Mouse (Mus musculus): ENCODE measurements around the gene Trak1.

The Trak1 gene

DNA sequence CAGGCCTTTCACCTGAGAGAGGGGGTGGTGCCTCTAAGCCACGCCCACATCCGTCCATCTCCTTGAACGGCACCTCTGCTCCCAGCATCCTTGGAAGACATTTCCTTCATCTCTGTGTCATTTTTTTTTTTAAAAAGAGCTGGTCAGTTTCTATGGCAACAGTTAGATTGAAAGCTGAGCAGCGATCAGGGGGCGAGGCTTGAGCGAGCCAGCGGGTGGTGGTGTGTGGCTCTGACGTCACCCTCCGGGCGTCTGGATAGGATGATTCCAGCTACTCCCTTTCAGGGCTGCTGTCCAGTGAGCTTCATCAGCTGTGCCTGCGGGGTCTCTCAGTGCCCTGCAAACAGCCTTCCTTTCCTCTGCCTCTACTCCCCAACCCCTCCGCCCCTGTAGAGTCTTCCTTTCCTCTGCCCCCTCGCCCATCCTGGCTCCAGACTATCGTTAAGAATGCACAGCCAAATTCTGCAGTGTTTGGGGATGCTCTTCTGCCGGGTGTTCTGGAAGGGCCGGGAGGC lies 105.9 kb downstream of the Trak1 start:
- peak; percentile 94 for DNase-seq

DNA sequence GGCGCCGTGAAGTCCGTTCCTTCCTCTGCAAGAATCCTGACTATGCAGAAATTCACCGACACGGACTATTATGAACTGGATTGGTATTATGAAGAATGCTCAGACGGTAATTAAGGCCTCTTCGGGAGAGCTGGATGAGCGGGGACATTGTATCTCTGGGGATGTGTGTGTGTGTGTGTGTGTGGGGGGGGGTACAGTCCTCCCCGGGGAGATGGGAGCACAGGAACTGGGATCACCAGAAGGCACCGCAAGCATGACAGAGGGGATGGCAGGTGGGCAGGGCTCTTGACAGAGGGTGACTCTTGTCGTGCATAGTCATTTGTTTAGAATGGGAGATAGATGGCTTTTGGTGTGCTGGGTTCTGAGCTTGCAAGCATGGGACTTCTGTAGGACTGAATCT lies 106.4 kb downstream of the Trak1 start:
- DNase-seq, result peak; percentile 61

DNA sequence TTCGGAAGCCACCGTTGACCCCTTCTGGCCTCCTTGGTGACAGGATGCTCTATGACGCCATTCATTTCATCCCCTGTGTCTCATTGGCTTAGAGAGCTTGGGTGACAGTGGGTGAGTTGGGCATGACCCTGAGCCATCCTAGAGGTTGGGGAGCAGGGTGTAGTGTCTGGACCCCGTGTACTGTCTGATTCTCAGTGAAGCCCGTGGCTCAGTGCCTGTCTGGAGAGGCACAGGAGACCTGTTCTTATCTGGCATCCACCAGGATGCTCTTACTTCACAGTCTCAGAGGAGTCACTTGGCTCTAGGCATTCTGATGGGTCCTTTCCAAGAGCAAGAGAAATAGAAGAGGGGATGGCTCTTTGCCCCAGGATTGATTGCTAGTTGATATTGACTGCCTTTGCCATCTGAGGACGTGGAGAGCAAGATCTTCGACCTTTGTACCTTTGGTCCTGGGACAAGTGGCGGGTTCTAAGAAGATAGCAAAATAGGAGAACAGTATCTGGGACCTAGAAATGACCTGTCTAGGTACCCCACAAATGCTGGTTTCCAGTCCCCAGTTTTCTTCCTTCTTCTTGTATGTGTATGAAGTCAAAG lies 107.9 kb downstream of the Trak1 start:
- no peak for DNase-seq

DNA sequence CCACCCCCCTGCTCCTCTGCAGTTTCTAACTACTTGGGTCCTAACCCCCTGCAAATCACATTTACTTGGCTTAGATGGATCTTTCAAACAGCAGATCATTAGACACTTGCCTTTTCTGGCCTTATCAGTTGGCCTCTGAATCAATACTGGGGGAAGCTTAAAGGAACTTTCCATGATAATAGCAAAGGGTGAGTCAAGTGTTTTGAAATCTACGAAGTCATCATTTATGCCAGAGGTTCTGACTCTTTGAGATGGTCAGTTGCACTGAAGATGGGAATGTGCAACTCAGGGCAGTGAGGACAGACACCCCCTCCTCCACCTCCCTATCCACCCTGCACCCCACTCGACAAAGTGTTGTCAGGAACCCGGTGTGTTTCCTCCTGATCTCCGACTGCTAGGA lies 108.5 kb downstream of the Trak1 start:
- no peak for DNase-seq

DNA sequence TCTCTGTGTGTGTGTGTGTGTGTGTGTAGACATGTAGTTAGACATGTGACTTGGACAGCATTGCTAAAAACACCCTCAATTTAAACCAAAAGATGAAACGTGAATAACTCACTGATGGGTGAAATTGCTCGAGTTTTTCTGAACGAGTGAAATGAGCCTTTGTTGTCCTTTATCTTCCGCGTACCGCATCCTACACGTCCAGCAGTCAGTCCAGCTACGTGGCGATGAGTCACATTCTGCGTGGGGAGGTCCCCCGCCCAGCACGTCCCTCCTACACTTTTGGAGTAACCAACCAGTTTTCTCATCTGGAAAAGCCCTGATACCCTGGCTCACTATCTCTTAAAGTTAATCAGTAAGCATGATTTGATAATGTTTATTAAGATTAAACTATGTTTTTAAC lies 116.9 kb downstream of the Trak1 start:
- peak; percentile 41 for DNase-seq

DNA sequence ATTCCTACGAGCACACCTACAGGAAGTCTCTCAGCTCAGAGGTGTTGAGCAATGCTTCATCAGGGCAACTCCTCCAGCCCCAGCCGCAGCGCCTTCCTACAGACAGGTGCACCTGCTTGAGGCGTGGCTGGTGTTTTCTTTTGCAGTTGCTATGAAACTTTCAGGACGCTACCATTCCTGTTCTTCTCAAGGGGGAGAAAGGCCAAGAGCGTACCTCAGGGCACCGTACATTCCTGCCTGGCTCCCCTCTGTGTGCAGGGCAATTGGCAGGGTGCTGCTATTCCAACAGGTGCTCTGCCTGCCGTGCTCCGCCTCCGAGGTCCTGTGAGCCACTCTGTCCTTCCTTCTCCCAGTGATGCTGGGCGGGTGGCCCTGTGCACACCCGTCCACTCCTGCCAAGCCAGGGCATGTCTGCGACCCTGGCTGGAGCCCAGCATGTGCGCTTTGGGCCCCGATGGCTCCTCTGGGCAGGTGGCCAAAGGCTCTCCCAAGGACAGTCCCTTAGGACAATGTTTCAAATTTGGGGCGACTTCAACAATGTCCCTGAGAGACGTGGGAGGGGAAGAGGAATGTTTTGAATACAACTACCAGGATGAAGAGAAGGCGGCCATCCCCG lies 118.4 kb downstream of the Trak1 start:
- no peak for DNase-seq

DNA sequence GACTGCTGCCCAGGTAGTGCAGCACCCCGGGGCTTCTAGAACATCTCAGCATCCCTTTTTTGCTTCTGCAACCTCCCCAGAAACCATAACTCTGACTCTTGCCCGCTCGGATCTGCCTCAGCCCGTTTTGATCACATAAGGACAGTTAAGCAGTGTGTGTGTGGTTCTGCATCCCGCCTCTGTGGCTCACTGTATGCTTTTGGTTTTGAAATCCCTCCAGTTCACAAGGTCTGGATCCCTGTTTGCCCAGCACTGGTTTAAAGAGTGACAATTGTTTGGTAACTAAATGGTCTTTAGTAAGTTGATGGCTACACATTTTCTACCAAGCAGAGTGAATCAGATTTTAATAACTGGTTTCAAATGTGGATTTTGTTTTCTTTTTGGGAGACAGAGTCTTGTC lies 119.2 kb downstream of the Trak1 start:
- no peak for DNase-seq

DNA sequence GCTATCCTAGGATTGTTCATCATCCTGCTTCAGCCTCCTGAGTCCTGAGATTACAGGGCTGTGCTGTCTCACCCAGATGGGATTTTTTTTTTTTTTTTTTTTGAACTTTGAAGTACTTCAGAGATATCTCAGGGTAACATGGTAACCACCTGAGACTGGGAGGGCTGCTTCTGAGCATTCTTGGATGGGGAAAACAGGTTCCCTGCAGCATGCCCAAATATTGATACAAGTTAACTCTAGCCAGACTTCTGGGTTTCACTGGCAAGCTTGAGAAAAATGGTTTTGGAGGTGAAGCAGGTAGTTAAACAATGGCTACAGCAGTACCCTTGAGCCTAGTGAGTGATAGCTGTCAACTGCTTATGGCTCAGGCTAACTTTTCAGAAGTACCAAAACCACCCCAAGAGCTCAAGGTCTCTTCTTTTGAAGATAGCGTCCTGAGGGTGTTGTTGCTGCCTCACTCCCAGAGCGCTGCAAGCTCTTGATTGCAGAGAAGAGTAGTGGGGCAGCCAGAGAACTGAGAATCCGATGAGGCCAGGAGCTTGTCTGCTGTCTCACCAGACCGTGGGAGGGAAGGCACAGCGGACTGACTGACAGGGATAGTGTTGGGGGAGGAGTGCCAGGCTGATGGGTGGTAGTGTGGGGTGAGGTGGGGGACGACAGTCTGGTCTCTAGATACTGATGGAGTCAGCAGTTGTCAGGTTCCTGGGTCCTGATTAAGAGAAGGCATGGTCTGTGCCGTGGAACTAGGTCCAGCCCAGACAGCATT lies 119.8 kb downstream of the Trak1 start:
- DNase-seq, result peak; percentile 39

DNA sequence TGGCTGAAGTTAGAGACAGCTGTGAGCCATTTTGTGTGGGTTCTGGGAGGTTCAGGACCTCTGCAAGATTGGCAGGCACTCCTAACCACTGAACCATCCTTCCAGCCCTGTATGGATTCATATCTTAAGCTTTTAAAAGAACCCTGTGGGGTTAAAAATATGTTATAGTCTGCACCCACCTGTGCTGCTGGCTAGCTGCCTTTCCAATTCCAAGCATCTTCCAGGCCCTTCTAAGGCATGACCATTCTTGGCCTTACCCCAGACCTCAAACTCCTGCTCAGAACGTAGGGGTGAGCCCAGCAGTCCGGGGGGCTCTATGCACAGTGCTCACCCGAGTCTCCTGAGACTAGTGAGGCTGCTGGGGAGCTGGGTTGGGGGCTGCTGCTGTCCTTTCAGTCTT lies 121.7 kb downstream of the Trak1 start:
- no peak for DNase-seq

DNA sequence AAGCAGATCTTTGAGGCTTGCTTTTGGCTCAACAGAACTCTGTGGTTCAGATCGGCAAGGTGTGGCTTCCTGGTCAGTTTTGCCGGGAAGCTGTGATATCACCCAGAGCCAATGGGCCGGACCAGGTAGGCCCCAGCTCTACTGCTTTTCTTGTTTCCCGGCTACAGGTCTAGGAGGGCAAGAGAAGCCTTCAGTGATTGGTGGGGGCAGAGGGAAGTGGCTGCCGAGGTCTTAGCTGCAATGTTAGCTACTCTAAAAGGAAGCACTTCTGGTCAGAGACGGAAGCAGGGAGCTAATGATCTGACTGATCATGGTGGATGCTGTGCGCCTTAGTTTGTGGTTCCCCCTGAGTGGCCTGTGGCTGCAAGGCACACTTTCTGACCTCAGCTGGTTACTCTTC lies 122.3 kb downstream of the Trak1 start:
- DNase-seq, result no peak

DNA sequence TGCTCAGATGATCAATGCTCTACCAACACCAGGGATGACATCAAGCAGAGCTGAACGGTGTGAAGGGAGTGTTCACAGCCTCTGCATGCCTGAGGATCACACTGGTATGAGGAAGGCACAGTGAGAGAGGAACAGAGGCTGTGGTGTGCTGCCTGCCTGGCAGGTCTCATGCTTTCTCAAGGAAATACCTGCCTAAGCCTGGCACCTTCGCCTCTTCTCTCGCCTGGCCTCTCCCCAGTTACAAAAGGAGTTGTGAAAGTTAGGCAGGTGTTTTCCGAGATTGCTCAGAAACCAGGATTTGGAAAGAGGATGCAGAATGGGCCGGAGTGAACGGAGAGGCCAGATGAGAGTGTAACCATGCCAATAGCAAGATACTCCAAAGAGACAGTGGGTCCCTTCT lies 123.5 kb downstream of the Trak1 start:
- DNase-seq, result no peak

DNA sequence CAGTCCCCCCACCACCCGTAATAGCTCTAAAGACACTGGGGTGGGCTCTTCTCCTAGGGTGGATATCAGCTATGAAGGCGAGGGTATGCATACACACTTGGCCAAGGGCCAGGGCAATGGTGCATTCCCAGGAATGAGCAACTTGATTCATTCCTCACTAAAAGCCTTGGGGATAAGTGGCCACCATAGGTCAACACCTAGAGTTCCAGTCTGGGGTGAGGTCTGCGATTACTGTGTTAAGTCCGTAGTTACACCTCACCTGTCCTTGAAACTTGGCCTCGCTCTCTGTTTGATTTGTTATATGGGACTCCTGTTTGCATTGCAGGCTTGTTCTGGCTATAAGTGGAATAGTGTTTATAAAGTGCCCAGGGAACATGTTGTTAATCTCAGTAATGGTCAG lies 125.1 kb downstream of the Trak1 start:
- no peak for DNase-seq

DNA sequence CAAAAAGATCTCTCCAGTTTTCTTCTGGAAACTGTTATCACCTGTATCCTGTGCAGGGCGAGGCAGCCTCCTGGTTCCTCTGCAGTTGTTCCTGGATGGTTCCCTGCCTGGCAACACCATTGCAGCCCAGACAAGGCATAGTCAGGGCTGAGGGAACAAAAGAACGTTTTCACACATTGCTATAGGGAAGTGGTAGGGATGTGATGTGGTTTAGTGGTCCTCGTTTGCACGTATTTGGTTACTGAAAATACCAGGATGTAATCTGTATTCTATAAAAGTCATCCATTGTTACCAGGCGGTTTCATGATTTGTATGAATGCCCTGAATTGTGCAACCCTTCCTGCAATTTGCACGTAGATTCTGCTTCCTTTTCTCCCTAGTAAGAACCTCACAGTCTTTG lies 126.3 kb downstream of the Trak1 start:
- DNase-seq, result no peak

DNA sequence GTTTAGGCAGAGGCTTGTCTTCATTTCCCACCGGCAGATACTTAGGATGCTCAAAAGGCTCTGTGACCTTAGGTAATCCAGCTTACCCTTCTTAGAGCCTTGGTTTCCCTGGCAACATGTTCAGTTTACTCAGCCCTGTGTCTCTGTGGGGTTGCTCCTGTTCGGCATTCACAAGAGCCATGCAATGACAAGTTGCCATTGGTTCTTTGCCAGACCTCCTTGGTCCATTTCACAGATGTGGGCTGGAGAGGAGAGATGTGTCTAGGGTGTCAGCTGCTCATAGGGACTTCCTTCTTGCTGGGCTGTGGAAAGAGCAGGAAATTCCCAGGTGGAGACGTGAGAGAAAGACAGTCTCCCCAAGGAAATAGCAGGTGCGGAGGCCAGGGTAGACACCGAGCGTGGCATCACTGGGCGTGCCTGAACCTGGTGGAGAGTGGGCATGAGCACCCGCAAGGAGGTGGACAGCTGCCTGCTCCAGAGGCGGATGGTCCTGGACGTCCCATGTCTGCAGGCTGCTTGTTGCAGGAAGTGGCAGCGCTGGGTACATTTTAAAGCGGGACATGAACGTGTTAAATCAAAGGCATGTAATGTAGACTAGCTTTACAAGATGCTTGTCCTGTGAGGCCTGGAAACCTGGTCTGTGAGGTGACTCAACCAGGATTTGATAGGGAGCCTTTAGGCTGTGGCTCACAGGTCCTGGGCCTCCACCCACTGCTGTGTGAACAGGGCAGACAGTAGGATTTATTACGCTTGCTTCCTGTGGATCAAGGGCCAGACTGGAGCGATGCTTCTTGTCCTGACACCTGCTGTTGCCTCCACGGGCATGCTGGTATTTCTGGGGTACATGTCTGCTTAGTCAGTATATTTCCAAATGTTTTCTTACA lies 127.2 kb downstream of the Trak1 start:
- DNase-seq, result no peak

DNA sequence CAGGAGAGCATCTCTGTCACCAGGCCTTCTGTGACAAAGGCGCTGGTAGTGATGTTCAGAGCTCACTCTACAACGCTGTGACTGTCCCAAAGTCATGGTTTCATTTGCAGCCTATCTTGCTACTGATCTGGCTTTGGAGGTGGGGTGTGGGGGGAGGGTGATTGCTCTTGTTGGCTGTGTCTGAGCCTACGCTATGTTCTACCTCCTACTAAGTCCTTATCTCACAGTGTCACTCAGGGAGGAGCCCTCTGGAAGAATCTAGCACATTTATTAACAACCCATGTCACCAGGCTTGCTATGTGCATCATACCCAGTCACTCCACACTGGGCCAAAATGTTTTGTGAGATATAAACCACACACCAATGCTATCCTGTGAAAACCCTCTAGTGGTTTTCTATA lies 129.1 kb downstream of the Trak1 start:
- DNase-seq, result no peak

DNA sequence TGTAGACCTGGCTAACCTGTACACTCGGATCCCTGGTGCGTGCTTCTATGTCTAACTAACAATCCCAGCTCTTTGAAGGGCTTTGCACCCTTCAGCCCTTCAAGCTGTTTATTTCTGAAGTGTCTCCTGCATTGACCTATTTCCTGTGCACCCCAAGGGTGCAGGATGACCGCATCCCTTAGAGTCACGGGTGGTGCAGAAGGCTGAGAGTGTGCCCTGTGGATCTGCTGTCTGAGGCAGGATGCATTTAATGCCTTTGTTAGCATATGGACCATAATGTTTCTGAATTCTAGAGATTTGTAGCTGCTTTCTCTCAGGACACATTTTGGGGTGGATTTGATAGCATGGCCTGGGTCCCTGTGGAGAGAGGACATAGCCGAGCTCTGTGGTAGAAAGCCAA lies 129.6 kb downstream of the Trak1 start:
- DNase-seq, result no peak

DNA sequence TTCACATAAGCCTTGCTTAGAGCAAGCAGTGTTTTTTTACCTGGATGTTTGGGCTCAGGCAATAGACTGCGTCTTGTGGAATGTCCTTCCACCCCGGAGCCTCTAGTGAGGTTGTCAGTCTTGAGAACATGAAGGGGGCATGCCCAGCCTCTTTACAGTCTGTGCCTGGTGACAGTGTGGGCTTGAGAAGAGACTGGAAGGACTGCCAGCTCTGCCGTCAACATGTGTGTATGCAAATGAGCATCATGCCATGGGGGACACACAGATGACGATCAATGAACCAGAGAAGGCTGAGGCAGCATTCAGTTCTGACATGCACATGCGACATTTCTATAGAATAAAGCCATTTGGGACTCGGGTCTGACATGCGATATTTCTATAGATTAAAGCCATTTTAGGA lies 132.3 kb downstream of the Trak1 start:
- DNase-seq, result peak; percentile 45

DNA sequence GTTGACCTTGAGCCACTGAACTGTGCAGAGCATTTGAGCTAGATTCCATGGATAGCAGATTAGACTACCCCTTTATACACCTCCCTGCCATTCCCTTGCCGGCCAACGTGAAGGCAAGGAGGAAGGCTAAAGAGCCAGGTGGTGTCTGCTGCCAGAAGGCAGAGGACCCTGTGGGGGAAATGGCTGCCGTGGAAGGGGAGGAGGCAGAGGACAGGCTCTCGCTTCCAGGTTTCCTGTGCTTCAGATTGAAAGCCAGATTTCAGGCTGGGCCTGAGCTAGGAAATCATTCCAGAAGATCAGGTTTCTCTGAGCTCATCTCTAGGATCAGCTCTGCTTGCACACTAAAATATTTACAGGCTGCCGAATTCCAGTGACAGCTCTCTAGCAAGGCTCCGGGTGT lies 133.1 kb downstream of the Trak1 start:
- no peak for DNase-seq

DNA sequence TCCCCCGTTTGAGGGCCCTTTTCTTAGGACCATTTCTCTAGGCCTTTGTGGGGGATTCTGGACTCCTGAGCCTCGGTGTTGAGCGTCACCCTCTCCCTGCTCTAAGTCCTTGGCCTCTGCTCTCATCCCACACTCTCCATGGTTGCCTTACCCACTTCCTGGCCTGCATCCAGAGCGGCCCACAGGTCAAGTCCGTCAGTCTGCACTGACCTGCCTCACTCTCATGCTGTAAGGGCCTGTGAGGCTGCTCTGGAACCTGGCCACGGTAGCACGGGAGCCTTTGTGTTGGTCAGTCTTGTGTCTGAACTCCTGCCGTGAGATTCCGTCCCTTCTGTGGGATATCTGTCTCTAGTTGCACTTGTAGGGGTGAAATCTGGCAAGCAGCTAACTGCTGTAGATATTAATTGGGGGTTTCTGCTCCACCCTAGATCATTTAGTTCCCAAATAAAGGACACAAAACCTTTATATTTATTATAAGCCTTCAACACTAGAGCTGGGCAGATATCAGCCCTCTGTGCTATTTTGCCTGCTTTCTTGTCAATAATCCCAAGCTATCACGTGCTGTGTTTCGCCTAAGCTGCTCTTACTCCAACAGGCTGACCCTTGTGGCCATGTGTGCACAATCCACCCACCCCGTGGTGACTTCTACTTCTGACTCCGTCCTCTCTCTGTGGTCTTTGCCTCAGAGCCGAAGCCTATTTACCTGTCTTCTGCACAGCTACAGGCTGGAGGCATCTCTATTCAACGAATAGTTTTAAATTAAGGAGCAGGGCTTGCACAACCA lies 136.6 kb downstream of the Trak1 start:
- no peak for DNase-seq

DNA sequence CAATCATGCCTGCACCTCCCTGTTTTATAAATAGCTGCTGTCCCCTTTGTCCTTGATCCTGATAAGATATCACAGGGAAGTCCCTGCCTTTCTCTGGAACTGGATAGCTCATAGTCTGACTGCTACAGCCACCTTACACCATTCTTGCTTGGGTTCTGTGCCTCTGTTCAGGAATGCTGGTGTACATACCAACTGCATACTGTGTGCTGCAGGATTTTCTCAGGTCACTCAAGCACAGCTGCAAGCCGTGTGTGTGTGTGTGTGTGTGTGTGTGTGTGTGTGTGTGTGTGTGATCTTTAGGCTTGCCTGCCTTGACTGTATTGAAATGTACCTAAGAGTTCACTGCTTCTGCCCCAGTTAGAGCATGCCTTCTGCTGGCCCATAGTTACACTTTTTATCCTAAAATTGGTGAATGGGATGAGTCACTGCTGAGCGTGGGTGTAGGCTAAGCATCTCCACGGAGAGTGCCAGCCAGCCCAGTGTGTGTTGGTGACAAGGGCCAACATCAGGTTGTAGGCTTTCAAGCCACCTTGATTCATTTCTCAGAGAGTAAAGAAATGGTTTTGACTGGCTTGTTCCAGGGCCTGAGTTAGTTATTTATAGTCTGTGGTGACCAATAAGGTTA lies 138.1 kb downstream of the Trak1 start:
- no peak for DNase-seq

DNA sequence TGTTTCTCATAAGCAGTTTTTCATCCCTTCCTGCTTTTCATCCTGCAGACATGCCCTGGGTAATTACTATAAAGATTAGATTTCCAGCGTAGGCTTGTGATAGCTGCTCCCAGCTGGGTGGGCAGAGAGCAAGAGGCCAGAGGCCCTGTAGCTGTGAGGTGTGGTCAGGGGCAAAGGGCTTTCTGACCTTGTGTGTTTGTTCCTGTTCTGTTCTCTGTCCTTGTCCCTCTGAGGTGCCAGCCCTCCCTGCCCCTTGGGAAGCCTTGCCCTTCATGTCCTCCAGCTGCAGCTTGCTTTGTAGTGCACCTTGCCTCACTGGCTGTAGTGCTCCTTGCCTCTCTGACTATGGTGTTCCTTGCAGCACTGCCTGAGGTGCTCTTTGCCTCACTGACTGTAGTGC lies 139.2 kb downstream of the Trak1 start:
- DNase-seq, result no peak

DNA sequence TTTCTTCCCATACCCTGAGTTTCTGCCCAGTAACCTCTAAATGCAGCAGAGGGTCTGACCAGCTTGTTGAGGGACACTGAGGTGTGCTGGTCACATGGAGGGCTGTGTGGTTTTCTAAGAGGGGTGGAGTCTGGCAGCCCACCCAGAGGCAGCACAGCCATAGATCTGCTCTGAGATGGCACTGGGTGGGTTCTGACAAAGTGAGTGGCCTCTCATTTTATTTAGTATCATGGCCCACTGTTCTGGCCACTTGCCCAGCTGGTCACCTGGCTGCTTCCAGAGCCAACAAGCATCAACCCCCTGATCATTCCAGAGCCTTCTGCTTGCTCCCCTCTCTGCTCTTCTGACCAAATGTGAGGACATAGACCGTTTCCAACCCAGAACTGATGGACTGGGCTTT lies 144.8 kb downstream of the Trak1 start:
- DNase-seq, result no peak

Measured in layer of hippocampus, adult 9-11 months (tissue).